8 mouse cellular contexts compared by ENCODE assay signal in genomic region chr17:5138641-5139205, GRCm38 (mm10).
DNase-seq lines count a peak whose midpoint lies in the region; ATAC-seq and TF ChIP-seq lines count a peak whose summit lies in the region.

No protein-coding gene starts in this region.

- H3K79me2 ChIP-seq in MEL (ENCODE audit: control insufficient read depth, insufficient read depth, low read length, poor library complexity) = peaks cover 3% of the 10 kb centered on the region; the same call in 1 of the 2 replicates

- peak; percentile 60 to 70; a peak in 3 of 4 replicates for TF ChIP-seq EP300 in MEL (IDR thresholded peaks at IDR 0.05; ENCODE audit: low read depth in 1 of 2, low read length in 2 of 2)

- 10% methylated on average over 8 of the region's 8 CpGs for WGBS in forebrain, postnatal 0 days
- 16% methylated on average over 8 of the region's 8 CpGs for WGBS in hindbrain, embryonic 12.5 days

- peak; percentile 97 for ATAC-seq in forebrain, postnatal 0 days
- ATAC-seq in hindbrain, embryonic 12.5 days (ENCODE audit: low FRiP score) = peak; percentile 87

- no peaks in the 10 kb centered on the region for H3K27me3 ChIP-seq in MEL (ENCODE audit: control insufficient read depth in 1 of 2, insufficient read depth in 2 of 2, low read length in 2 of 2)
- H3K27me3 ChIP-seq in forebrain, postnatal 0 days (ENCODE audit: insufficient read depth, low read length) = no peaks in the 10 kb centered on the region
- H3K27me3 ChIP-seq in hindbrain, embryonic 12.5 days = no peaks in the 10 kb centered on the region

- peak in 1 of 3 experiments; percentile 25; a peak in 2 of 6 replicates for TF ChIP-seq CTCF in MEL (IDR thresholded peaks at IDR 0.05 in 2 of 3, conservative IDR thresholded peaks at IDR 0.05 in 1 of 3; ENCODE audit: control insufficient read depth in 1 of 3, insufficient read depth in 1 of 3, low read depth in 2 of 3, low read length in 3 of 3, poor library complexity in 1 of 3, severe bottlenecking in 1 of 3)
- TF ChIP-seq CTCF in forebrain, postnatal 0 days (IDR thresholded peaks at IDR 0.05; ENCODE audit: low read depth) = peak; percentile 68

- peaks cover 4 to 5% of the 10 kb centered on the region in 2 experiments; a peak in 3 of 4 replicates for H3K4me1 ChIP-seq in MEL (ENCODE audit: control insufficient read depth in 1 of 2, insufficient read depth in 2 of 2, low read length in 2 of 2)
- H3K4me1 ChIP-seq in forebrain, postnatal 0 days (ENCODE audit: insufficient read depth) = peaks cover 23% of the 10 kb centered on the region
- H3K4me1 ChIP-seq in hindbrain, embryonic 12.5 days = peaks cover 49% of the 10 kb centered on the region

- H3K4me3 ChIP-seq in MEL (ENCODE audit: control insufficient read depth in 1 of 2, insufficient read depth in 1 of 2, low read depth in 2 of 2, low read length in 2 of 2) = peak overlapping the region; percentile 15 to 43; a peak in 3 of 4 replicates
- no peak overlapping the region for H3K4me3 ChIP-seq in forebrain, postnatal 0 days (ENCODE audit: low read depth, low read length)
- no peak overlapping the region for H3K4me3 ChIP-seq in hindbrain, embryonic 12.5 days

- H3K4me2 ChIP-seq in forebrain, postnatal 0 days (ENCODE audit: low read depth) = peak overlapping the region; percentile 26
- H3K4me2 ChIP-seq in hindbrain, embryonic 12.5 days (replicated peaks) = peak overlapping the region; percentile 22; the same call in 1 of the 2 replicates

- DNase-seq in MEL (ENCODE audit: low read depth, low spot score) = peak; percentile 94
- peak; percentile 97 for DNase-seq in brain, adult 2 months (ENCODE audit: low read depth, low spot score)
- DNase-seq in forebrain, postnatal 0 days = peak; percentile 92
- peak; percentile 43 for DNase-seq in layer of hippocampus, adult 9-10 months (ENCODE audit: low spot score)
- peak; percentile 59 for DNase-seq in lung, postnatal 14 days
- DNase-seq in right cerebral cortex, adult 18-20 months = peak; percentile 90
- DNase-seq in cerebellum, adult 9-10 months = no peak

- no peaks in the 10 kb centered on the region; a peak in 1 of 4 replicates for H3K36me3 ChIP-seq in MEL (ENCODE audit: control insufficient read depth in 1 of 2, insufficient read depth in 2 of 2, low read length in 2 of 2)
- no peaks in the 10 kb centered on the region for H3K36me3 ChIP-seq in forebrain, postnatal 0 days (ENCODE audit: insufficient read depth)
- no peaks in the 10 kb centered on the region for H3K36me3 ChIP-seq in hindbrain, embryonic 12.5 days

- TF ChIP-seq RAD21 in MEL (IDR thresholded peaks at IDR 0.05; ENCODE audit: low read depth, low read length) = no peak; the same call in none of the 2 replicates

- H3K9me3 ChIP-seq in MEL (replicated peaks; ENCODE audit: insufficient read depth, low read length) = no peaks in the 10 kb centered on the region
- H3K9me3 ChIP-seq in forebrain, postnatal 0 days (ENCODE audit: low read length) = no peaks in the 10 kb centered on the region
- H3K9me3 ChIP-seq in hindbrain, embryonic 12.5 days (replicated peaks) = no peaks in the 10 kb centered on the region

- peak overlapping the region; percentile 87 for H3K27ac ChIP-seq in MEL (ENCODE audit: control insufficient read depth, low read depth, low read length)
- peak overlapping the region; percentile 69 for H3K27ac ChIP-seq in forebrain, postnatal 0 days (ENCODE audit: low read depth, low read length)
- H3K27ac ChIP-seq in hindbrain, embryonic 12.5 days = peak overlapping the region; percentile 82

- no peak; a peak in 1 of 4 replicates for TF ChIP-seq POLR2A in MEL (IDR thresholded peaks at IDR 0.05; ENCODE audit: control insufficient read depth in 1 of 2, insufficient read depth in 1 of 2, low read depth in 1 of 2, low read length in 2 of 2, poor library complexity in 1 of 2)

- peak overlapping the region; percentile 50 for H3K9ac ChIP-seq in MEL (ENCODE audit: control insufficient read depth, low read depth, low read length, poor library complexity, severe bottlenecking)
- no peak overlapping the region for H3K9ac ChIP-seq in forebrain, postnatal 0 days
- H3K9ac ChIP-seq in hindbrain, embryonic 12.5 days = no peak overlapping the region

TF ChIP-seq in MEL, 35 proteins besides CTCF, POLR2A, EP300 and RAD21:
- TF ChIP-seq USF2 (IDR thresholded peaks at IDR 0.05; ENCODE audit: borderline replicate concordance in 1 of 2, insufficient read depth in 1 of 2, low read depth in 1 of 2, low read length in 2 of 2) (no peak), GATA1 (IDR thresholded peaks at IDR 0.05; ENCODE audit: low read depth, low read length) (no peak), ETS1 (IDR thresholded peaks at IDR 0.05; ENCODE audit: low read depth, low read length) (peak; percentile 94), MAX (IDR thresholded peaks at IDR 0.05; ENCODE audit: low read length) (peak; percentile 87), CHD2 (IDR thresholded peaks at IDR 0.05; ENCODE audit: low read length) (no peak), POLR2AphosphoS2 (IDR thresholded peaks at IDR 0.05; ENCODE audit: low read length) (no peak), ZKSCAN1 (IDR thresholded peaks at IDR 0.05; ENCODE audit: low read depth, low read length) (no peak), MXI1 (IDR thresholded peaks at IDR 0.05; ENCODE audit: low read depth, low read length) (peak; percentile 75), TCF12 (IDR thresholded peaks at IDR 0.05; ENCODE audit: low read depth, low read length) (peak; percentile 43; the same call in 1 of the 2 replicates), JUND (IDR thresholded peaks at IDR 0.05; ENCODE audit: low read depth, low read length) (0 out of 2 replicates have a peak, but pooled peaks have one; percentile 23), ELF1 (IDR thresholded peaks at IDR 0.05; ENCODE audit: low read depth, low read length) (peak; percentile 80), ZC3H11A (IDR thresholded peaks at IDR 0.05; ENCODE audit: low read depth, low read length) (peak; percentile 15; the same call in 1 of the 2 replicates), TBP (IDR thresholded peaks at IDR 0.05; ENCODE audit: low read depth, low read length) (0 out of 2 replicates have a peak, but pooled peaks have one; percentile 52), HCFC1 (IDR thresholded peaks at IDR 0.05; ENCODE audit: low read depth, low read length) (peak; percentile 82), SMC3 (IDR thresholded peaks at IDR 0.05; ENCODE audit: low read depth, low read length) (peak; percentile 20; the same call in 1 of the 2 replicates), CHD1 (IDR thresholded peaks at IDR 0.05; ENCODE audit: low read depth, low read length) (peak; percentile 99), MYB (IDR thresholded peaks at IDR 0.05; ENCODE audit: low read depth, low read length) (peak; percentile 30; the same call in 1 of the 2 replicates), SIN3A (IDR thresholded peaks at IDR 0.05; ENCODE audit: low read length) (peak; percentile 98), TAL1 (IDR thresholded peaks at IDR 0.05; ENCODE audit: low read length) (no peak), ZNF384 (IDR thresholded peaks at IDR 0.05; ENCODE audit: low read depth, low read length) (no peak), USF1 (IDR thresholded peaks at IDR 0.05; ENCODE audit: low read depth, low read length) (peak; percentile 71), MYC (IDR thresholded peaks at IDR 0.05; ENCODE audit: low read depth, low read length) (0 out of 2 replicates have a peak, but pooled peaks have one; percentile 65), BHLHE40 (IDR thresholded peaks at IDR 0.05; ENCODE audit: borderline replicate concordance, low read depth, low read length) (no peak), GABPA (IDR thresholded peaks at IDR 0.05; ENCODE audit: low read depth, low read length) (no peak), KAT2A (conservative IDR thresholded peaks at IDR 0.05; ENCODE audit: low read depth, low read length) (peak; percentile 50; the same call in 1 of the 2 replicates)
TF ChIP-seq in MEL: peak in this region for 16.

Comparison
In these comparisons a context has a peak if more than half of its experiments do, and no peak if none do; other contexts are left out.
1. H3K4me3 ChIP-seq: peak in MEL (2 of 2); none in forebrain, postnatal 0 days (single experiment) and hindbrain, embryonic 12.5 days (single experiment).
2. Peak in every context shown above with its lines, with median percentiles within 50 percentile points of each other: H3K27ac ChIP-seq.